Mouse (Mus musculus) kidney, adult 2 months (tissue): ENCODE data around the gene Ccdc40. TPM values are rescaled to one million over a fixed set of nuclear protein-coding genes. Genes with fewer than 3 reads are reported as not detected.

Source experiments
- DNase-seq: peaks from one replicate; pipeline ENCODE4 v3.0.0; 2021
- H3K27ac ChIP-seq: fragments of 200-500 bp; 2 replicates; pipeline ENCODE4 v1.5.1; 2012; ENCODE audit warnings: low read depth, low read length, control low read depth, inconsistent platforms; ENCODE audit not compliant: insufficient read depth
- H3K27me3 ChIP-seq: fragments of 200-500 bp; replicated peaks from 2 replicates; pipeline ENCODE4 v1.6.1; 2012; ENCODE audit warnings: mild to moderate bottlenecking, moderate library complexity, low read length, inconsistent platforms; ENCODE audit not compliant: control insufficient read depth, insufficient read depth
- H3K36me3 ChIP-seq: fragments of 200-500 bp; 2 replicates; pipeline ENCODE4 v1.6.1; 2012; ENCODE audit warnings: mild to moderate bottlenecking, moderate library complexity, low read length, inconsistent platforms; ENCODE audit not compliant: control insufficient read depth, insufficient read depth
- H3K4me1 ChIP-seq: fragments of 200-500 bp; 2 replicates; pipeline ENCODE4 v1.6.1; 2011; ENCODE audit warnings: low read length; ENCODE audit not compliant: control insufficient read depth, insufficient read depth
- H3K4me3 ChIP-seq: fragments of 200-500 bp; 2 replicates; pipeline ENCODE4 v1.5.1; 2011; ENCODE audit warnings: mild to moderate bottlenecking, low read depth, low read length, control low read depth; ENCODE audit not compliant: insufficient read depth
- CTCF ChIP-seq: fragments of 200-500 bp; conservative IDR thresholded peaks from 2 replicates; pipeline ENCODE4 v1.5.1; 2011; ENCODE audit warnings: low read depth, mild to moderate bottlenecking, control low read depth, low read length, moderate library complexity, mixed read lengths; ENCODE audit not compliant: insufficient read depth, insufficient read length
- POLR2A ChIP-seq: fragments of 200-500 bp; IDR thresholded peaks from one replicate; pipeline ENCODE4 v1.6.1; 2011; ENCODE audit warnings: low read depth, low read length, control low read depth
- WGBS: fragments of 180-500 bp; shearing (Covaris S2); methylation state at CpG from one replicate; pipeline ENCODE4 v1.1.7; 2018; 5-methylcytosine and 5-hydroxymethylcytosine counted together
- polyA plus RNA-seq: library from polyadenylated mRNA; depleted of rRNA; stranded (reverse); fragments of >200 nt; gene quantifications from 2 replicates; pipeline ENCODE4 v1.2.3, GENCODE M21; 2012

Gene Ccdc40
- polyA plus RNA-seq, 1 experiment = 0.30 TPM

- Histone ChIP-seq H3K36me3 (no peaks in the 10 kb centered on the region), H3K27me3 (no peaks in the 10 kb centered on the region), H3K4me1 (peaks cover 24% of the 10 kb centered on the region), H3K4me3 (no peak overlapping the region), H3K27ac (no peak overlapping the region)
- 91% methylated on average over 6 of the region's 6 CpGs for WGBS
- DNase-seq = no peak
- TF ChIP-seq POLR2A (no peak), CTCF (no peak)
Measured at GRCm38 (mm10) chr11:119217861-119218260, 10.5 kb upstream of the Ccdc40 start.

GRCm38 (mm10) chr11:119219816-119220465, 8.4 kb upstream of the Ccdc40 start:
- Histone ChIP-seq H3K27ac (peak overlapping the region; percentile 67; the same call in 1 of the 2 replicates), H3K36me3 (no peaks in the 10 kb centered on the region), H3K4me1 (peaks cover 24% of the 10 kb centered on the region), H3K27me3 (no peaks in the 10 kb centered on the region), H3K4me3 (peak overlapping the region; percentile 3)
- TF ChIP-seq CTCF (0 out of 2 replicates have a peak, but pooled peaks have one; percentile 6), POLR2A (no peak)
- 33% methylated on average over 17 of the region's 17 CpGs for WGBS
- DNase-seq = peak; percentile 96

- no peak for DNase-seq
- Histone ChIP-seq H3K4me1 (peaks cover 13% of the 10 kb centered on the region; the same call in 1 of the 2 replicates), H3K4me3 (no peak overlapping the region), H3K27ac (no peak overlapping the region), H3K27me3 (no peaks in the 10 kb centered on the region), H3K36me3 (no peaks in the 10 kb centered on the region)
- no peak for TF ChIP-seq POLR2A
- WGBS = 46% methylated on average over 10 of the region's 11 CpGs
Measured at GRCm38 (mm10) chr11:119221812-119222510, 6.4 kb upstream of the Ccdc40 start.

- peak; percentile 23 for DNase-seq
- peaks cover 13% of the 10 kb centered on the region; the same call in 1 of the 2 replicates for H3K4me1 ChIP-seq
- no peaks in the 10 kb centered on the region for H3K36me3 ChIP-seq
- H3K27me3 ChIP-seq = no peaks in the 10 kb centered on the region
- 75% methylated on average over 20 of the region's 20 CpGs for WGBS
- no peak overlapping the region for H3K27ac ChIP-seq
- no peak overlapping the region for H3K4me3 ChIP-seq
- TF ChIP-seq CTCF (no peak), POLR2A (no peak)
Measured at GRCm38 (mm10) chr11:119223124-119223890, 5.1 kb upstream of the Ccdc40 start.

GRCm38 (mm10) chr11:119224926-119225325, 3.4 kb upstream of the Ccdc40 start:
- Histone ChIP-seq H3K4me3 (no peak overlapping the region), H3K27me3 (no peaks in the 10 kb centered on the region), H3K27ac (no peak overlapping the region), H3K36me3 (no peaks in the 10 kb centered on the region), H3K4me1 (peaks cover 10% of the 10 kb centered on the region; the same call in 1 of the 2 replicates)
- WGBS = 97% methylated on average over 6 of the region's 6 CpGs
- TF ChIP-seq CTCF = no peak
- TF ChIP-seq POLR2A = no peak
- DNase-seq = no peak

- Histone ChIP-seq H3K27me3 (no peaks in the 10 kb centered on the region), H3K4me3 (no peak overlapping the region), H3K36me3 (no peaks in the 10 kb centered on the region), H3K27ac (no peak overlapping the region), H3K4me1 (peaks cover 5% of the 10 kb centered on the region; the same call in 1 of the 2 replicates)
- 89% methylated on average over 9 of the region's 9 CpGs for WGBS
- TF ChIP-seq CTCF (no peak), POLR2A (no peak)
- DNase-seq = no peak
Measured at GRCm38 (mm10) chr11:119225634-119226033, 2.7 kb upstream of the Ccdc40 start.

GRCm38 (mm10) chr11:119227591-119227990, 781 bp upstream of the Ccdc40 start:
- WGBS = 24% methylated on average over 12 of the region's 12 CpGs
- Histone ChIP-seq H3K27ac (no peak overlapping the region), H3K36me3 (no peaks in the 10 kb centered on the region), H3K4me1 (no peaks in the 10 kb centered on the region), H3K27me3 (no peaks in the 10 kb centered on the region), H3K4me3 (peak overlapping the region; percentile 47)
- TF ChIP-seq CTCF = no peak
- no peak for TF ChIP-seq POLR2A
- DNase-seq = peak; percentile 19
